Mouse (Mus musculus): ENCODE results near the gene Vsx2.
"Not testable (repeated sequence)": the region's sequence is repeated elsewhere in the genome, so short reads cannot be mapped to it uniquely, and the experiment has no call there.

The Vsx2 gene

GRCm38 (mm10) chr12:84569336-84569970 is at the start of gene Vsx2:
Vsx2 (plus strand) TSS chr12:84569762.
- DNase-seq: no peak

- no peak for DNase-seq
These were observed 45.8 kb upstream of the Vsx2 start for GRCm38 (mm10) chr12:84523728-84524127.

- DNase-seq: no peak
These were observed 45.2 kb upstream of the Vsx2 start for GRCm38 (mm10) chr12:84524147-84525050.

- no peak for DNase-seq
These were observed 44.1 kb upstream of the Vsx2 start for GRCm38 (mm10) chr12:84525422-84525821.

GRCm38 (mm10) chr12:84530426-84530825 is 39.1 kb upstream of the Vsx2 start:
- no peak for DNase-seq

GRCm38 (mm10) chr12:84531906-84532829 is 37.4 kb upstream of the Vsx2 start:
- no peak for DNase-seq

- no peak for DNase-seq
These were observed 36.7 kb upstream of the Vsx2 start for GRCm38 (mm10) chr12:84532830-84533199.

- DNase-seq: no peak
These were observed 35.7 kb upstream of the Vsx2 start for GRCm38 (mm10) chr12:84533706-84534486.

- DNase-seq: not testable (repeated sequence)
These were observed 30.0 kb upstream of the Vsx2 start for GRCm38 (mm10) chr12:84539537-84539936.

- DNase-seq: no peak
These were observed 28.1 kb upstream of the Vsx2 start for GRCm38 (mm10) chr12:84541391-84541958.

- peak; percentile 54 for DNase-seq
These were observed 23.5 kb upstream of the Vsx2 start for GRCm38 (mm10) chr12:84546028-84546427.

GRCm38 (mm10) chr12:84546577-84547085 is 22.9 kb upstream of the Vsx2 start:
- DNase-seq: no peak

- DNase-seq: no peak
These were observed 21.3 kb upstream of the Vsx2 start for GRCm38 (mm10) chr12:84548251-84548650.

- no peak for DNase-seq
These were observed 14.3 kb upstream of the Vsx2 start for GRCm38 (mm10) chr12:84555218-84555617.

GRCm38 (mm10) chr12:84562558-84562957 is 7.0 kb upstream of the Vsx2 start:
- no peak for DNase-seq

- no peak for DNase-seq
These were observed 2.0 kb upstream of the Vsx2 start for GRCm38 (mm10) chr12:84567576-84567975.

GRCm38 (mm10) chr12:84569976-84570693 is 573 bp downstream of the Vsx2 start:
- DNase-seq: no peak

GRCm38 (mm10) chr12:84570694-84571415 is 1.3 kb downstream of the Vsx2 start:
- DNase-seq: no peak

- DNase-seq: no peak
These were observed 2.1 kb downstream of the Vsx2 start for GRCm38 (mm10) chr12:84571466-84572340.
